Mouse (Mus musculus): ENCODE measurements around the gene Gprc5b.

- TF ChIP-seq CTCF (IDR thresholded peaks at IDR 0.05; ENCODE audit: low read depth, low read length) (peak; percentile 72), POLR2A (IDR thresholded peaks at IDR 0.05; ENCODE audit: extremely low read depth, insufficient read depth, low read length) (no peak)
These were observed 28.4 kb upstream of the Gprc5b start for GRCm38 (mm10) chr7:119023394-119023921.

Measured in liver, adult 2 months (tissue).